Mouse (Mus musculus) midbrain, embryonic 15.5 days (tissue): ENCODE data around the gene Fbxw7. TPM values are rescaled to one million over a fixed set of nuclear protein-coding genes. Genes with fewer than 3 reads are reported as not detected.

Source experiments
- ATAC-seq: fragments of 200-750 bp; cut with Nextera tagmentation; replicated peaks from 2 replicates; pipeline ENCODE4 v1.8.0; 2017; ENCODE audit warnings: moderate TSS enrichment
- H3K27ac ChIP-seq: fragments of 300-500 bp; sonication (generic); 2 replicates; pipeline ENCODE4 v1.5.1; 2015; ENCODE audit warnings: mild to moderate bottlenecking, inconsistent platforms
- H3K27me3 ChIP-seq: fragments of 300-500 bp; sonication (generic); replicated peaks from 2 replicates; pipeline ENCODE4 v1.6.1; 2015; ENCODE audit warnings: inconsistent platforms
- H3K36me3 ChIP-seq: fragments of 300-500 bp; sonication (generic); replicated peaks from 2 replicates; pipeline ENCODE4 v1.6.1; 2015; ENCODE audit warnings: inconsistent platforms
- H3K4me1 ChIP-seq: fragments of 300-500 bp; sonication (generic); 2 replicates; pipeline ENCODE4 v1.6.1; 2015; ENCODE audit warnings: inconsistent platforms
- H3K4me2 ChIP-seq: fragments of 300-500 bp; sonication (generic); 2 replicates; pipeline ENCODE4 v1.6.1; 2015; ENCODE audit warnings: inconsistent platforms, mild to moderate bottlenecking, moderate library complexity
- H3K4me3 ChIP-seq: fragments of 300-500 bp; sonication (generic); 2 replicates; pipeline ENCODE4 v1.5.1; 2015; ENCODE audit warnings: mild to moderate bottlenecking, inconsistent platforms
- H3K9ac ChIP-seq: fragments of 300-500 bp; sonication (generic); 2 replicates; pipeline ENCODE4 v1.6.1; 2015; ENCODE audit warnings: mild to moderate bottlenecking, inconsistent platforms
- H3K9me3 ChIP-seq: fragments of 300-500 bp; sonication (generic); 2 replicates; pipeline ENCODE4 v1.6.1; 2016; ENCODE audit warnings: inconsistent platforms
- WGBS: fragments of 180-500 bp; shearing (Covaris S2); methylation state at CpG from one replicate; pipeline ENCODE4 v1.1.7; 2015; ENCODE audit warnings: mixed read lengths; 5-methylcytosine and 5-hydroxymethylcytosine counted together
- polyA plus RNA-seq: library from polyadenylated mRNA; unstranded; fragments of >200 nt; fragmentation: Nextera tagmentation; extraction: Ambion mirVana; gene quantifications from 2 replicates; pipeline ENCODE4 v1.2.1, GENCODE M21; 2015

Gene Fbxw7
- polyA plus RNA-seq, 1 experiment from 2014 or later, result 28.1 TPM

GRCm38 (mm10) chr3:84865684-84866083, 50.6 kb downstream of the Fbxw7 start:
- Histone ChIP-seq H3K36me3 (no peaks in the 10 kb centered on the region), H3K4me2 (no peak overlapping the region), H3K27me3 (no peaks in the 10 kb centered on the region), H3K9me3 (no peaks in the 10 kb centered on the region), H3K27ac (no peak overlapping the region), H3K9ac (no peak overlapping the region), H3K4me1 (no peaks in the 10 kb centered on the region), H3K4me3 (no peak overlapping the region)
- 70% methylated on average over 3 of the region's 3 CpGs for WGBS
- ATAC-seq, result no peak

DNA sequence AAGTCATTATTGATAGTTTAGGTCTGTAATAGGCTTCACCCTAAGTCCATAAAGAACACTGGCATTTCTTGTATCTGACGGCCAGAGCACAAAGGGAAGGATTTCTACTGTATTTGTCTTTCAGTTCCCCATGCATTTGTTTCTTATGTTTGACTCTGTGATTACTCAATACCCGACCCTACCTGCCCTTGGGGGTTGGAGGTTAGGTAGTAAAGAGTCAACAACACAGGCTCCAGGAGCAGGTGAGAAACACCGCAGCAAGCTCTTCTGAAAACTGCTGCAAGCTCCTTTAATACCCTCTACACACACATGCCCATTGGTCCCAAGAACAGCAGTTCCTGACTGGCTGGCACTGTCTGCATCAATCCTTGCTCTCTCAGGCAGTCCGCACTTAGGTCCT, 51.8 kb downstream of the Fbxw7 start:
- H3K27ac ChIP-seq, result no peak overlapping the region
- ATAC-seq, result no peak
- H3K4me3 ChIP-seq, result no peak overlapping the region
- WGBS, result 80% methylated on average over 4 of the region's 4 CpGs
- H3K9ac ChIP-seq, result no peak overlapping the region
- H3K4me2 ChIP-seq, result no peak overlapping the region
- no peaks in the 10 kb centered on the region for H3K27me3 ChIP-seq
- no peaks in the 10 kb centered on the region for H3K36me3 ChIP-seq
- H3K9me3 ChIP-seq, result no peaks in the 10 kb centered on the region
- no peaks in the 10 kb centered on the region for H3K4me1 ChIP-seq

DNA sequence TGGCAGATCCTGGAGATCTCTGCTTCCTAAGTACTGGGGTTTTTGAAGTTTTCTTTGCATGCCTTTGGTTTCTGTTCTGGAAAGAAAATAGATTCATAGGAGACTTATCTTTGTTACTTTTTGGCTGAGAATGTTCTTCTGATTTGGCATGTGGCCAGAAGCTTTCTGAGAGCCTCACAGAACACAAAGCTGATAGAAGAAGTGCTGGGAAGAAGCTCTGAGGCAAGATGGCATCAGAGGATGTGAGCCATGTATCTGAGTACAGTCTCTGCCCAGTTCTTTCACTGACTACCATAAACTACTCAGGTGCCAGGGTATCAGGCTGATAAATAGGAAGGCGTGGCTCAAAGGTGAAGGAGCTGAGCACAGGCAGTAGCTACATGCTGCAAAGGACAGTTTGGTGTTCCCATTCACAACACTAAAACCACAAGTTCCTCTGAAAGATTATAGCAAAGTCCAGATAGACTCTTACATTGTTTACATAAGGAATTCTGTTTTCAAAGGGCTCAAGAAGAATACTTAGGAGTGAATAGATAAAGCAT, 52.4 kb downstream of the Fbxw7 start:
- no peak overlapping the region for H3K4me3 ChIP-seq
- 92% methylated on average over 1 of the region's 1 CpGs for WGBS
- H3K36me3 ChIP-seq, result no peaks in the 10 kb centered on the region
- no peak for ATAC-seq
- H3K9me3 ChIP-seq, result no peaks in the 10 kb centered on the region
- H3K27ac ChIP-seq, result no peak overlapping the region
- no peaks in the 10 kb centered on the region for H3K27me3 ChIP-seq
- H3K9ac ChIP-seq, result no peak overlapping the region
- H3K4me2 ChIP-seq, result no peak overlapping the region
- H3K4me1 ChIP-seq, result no peaks in the 10 kb centered on the region

DNA sequence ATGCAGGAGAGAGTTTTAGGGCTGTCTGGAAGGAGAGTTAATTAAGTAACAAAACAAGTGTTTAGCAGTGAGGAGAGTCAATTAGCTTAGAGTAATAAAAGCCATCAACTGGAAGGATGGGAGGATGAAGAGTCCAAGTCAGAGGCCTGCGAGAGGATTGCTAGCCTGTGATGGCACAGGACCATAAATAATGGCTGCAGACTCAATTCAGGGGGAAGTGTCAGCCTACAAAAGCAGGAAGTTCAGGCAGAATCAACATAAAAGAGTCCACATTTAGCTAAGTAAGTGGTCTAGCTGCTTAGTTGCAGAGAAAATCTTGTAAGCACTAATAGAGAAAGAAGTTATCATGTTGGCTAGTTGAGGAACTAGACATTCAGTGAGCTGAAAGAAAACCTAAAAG, 52.9 kb downstream of the Fbxw7 start:
- Histone ChIP-seq H3K4me2 (no peak overlapping the region), H3K9ac (no peak overlapping the region), H3K27me3 (no peaks in the 10 kb centered on the region), H3K27ac (no peak overlapping the region), H3K4me3 (no peak overlapping the region), H3K36me3 (no peaks in the 10 kb centered on the region), H3K4me1 (no peaks in the 10 kb centered on the region), H3K9me3 (no peaks in the 10 kb centered on the region)
- 66% methylated on average over 1 of the region's 1 CpGs for WGBS
- no peak for ATAC-seq

- Histone ChIP-seq H3K4me2 (no peak overlapping the region), H3K27ac (no peak overlapping the region), H3K36me3 (no peaks in the 10 kb centered on the region), H3K9me3 (no peaks in the 10 kb centered on the region), H3K27me3 (no peaks in the 10 kb centered on the region), H3K4me1 (no peaks in the 10 kb centered on the region), H3K4me3 (no peak overlapping the region), H3K9ac (no peak overlapping the region)
- no peak for ATAC-seq
Measured at GRCm38 (mm10) chr3:84870126-84870525, 55.1 kb downstream of the Fbxw7 start.

- 77% methylated on average over 9 of the region's 9 CpGs for WGBS
- no peak overlapping the region for H3K9ac ChIP-seq
- ATAC-seq, result no peak
- no peaks in the 10 kb centered on the region for H3K9me3 ChIP-seq
- H3K27me3 ChIP-seq, result no peaks in the 10 kb centered on the region
- no peak overlapping the region for H3K4me2 ChIP-seq
- H3K4me3 ChIP-seq, result no peak overlapping the region
- H3K36me3 ChIP-seq, result no peaks in the 10 kb centered on the region
- no peak overlapping the region for H3K27ac ChIP-seq
- no peaks in the 10 kb centered on the region for H3K4me1 ChIP-seq
Measured at GRCm38 (mm10) chr3:84875306-84875705, 60.2 kb downstream of the Fbxw7 start.

DNA sequence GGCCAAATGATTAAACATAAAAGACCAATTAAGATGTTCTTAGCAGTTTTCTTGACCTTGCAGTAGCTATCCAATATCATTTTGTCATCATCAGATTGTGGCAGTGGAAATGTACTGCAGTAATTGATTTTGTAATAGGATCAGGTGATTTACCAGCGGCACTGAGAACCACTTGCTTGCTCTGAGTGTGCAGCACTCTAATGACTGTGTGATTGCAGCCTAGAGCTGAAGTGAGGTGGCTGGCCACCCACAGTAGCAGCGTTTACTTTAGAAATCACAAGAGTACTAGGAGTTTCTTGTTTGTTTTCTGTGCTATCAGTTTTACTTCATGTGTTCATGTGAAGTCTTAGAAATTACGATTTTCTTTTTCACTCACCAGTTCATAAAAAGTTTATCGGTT, 61.1 kb downstream of the Fbxw7 start:
- no peaks in the 10 kb centered on the region for H3K4me1 ChIP-seq
- no peaks in the 10 kb centered on the region for H3K9me3 ChIP-seq
- H3K4me2 ChIP-seq, result no peak overlapping the region
- 78% methylated on average over 4 of the region's 4 CpGs for WGBS
- no peak for ATAC-seq
- H3K27me3 ChIP-seq, result no peaks in the 10 kb centered on the region
- H3K9ac ChIP-seq, result no peak overlapping the region
- no peak overlapping the region for H3K4me3 ChIP-seq
- no peak overlapping the region for H3K27ac ChIP-seq
- no peaks in the 10 kb centered on the region for H3K36me3 ChIP-seq

GRCm38 (mm10) chr3:84883817-84884483, 68.9 kb downstream of the Fbxw7 start:
- Histone ChIP-seq H3K36me3 (no peaks in the 10 kb centered on the region), H3K4me1 (no peaks in the 10 kb centered on the region), H3K4me3 (no peak overlapping the region), H3K4me2 (no peak overlapping the region), H3K27me3 (no peaks in the 10 kb centered on the region), H3K9ac (no peak overlapping the region), H3K9me3 (no peaks in the 10 kb centered on the region), H3K27ac (no peak overlapping the region)
- 59% methylated on average over 11 of the region's 11 CpGs for WGBS
- ATAC-seq, result no peak

GRCm38 (mm10) chr3:84889648-84890047, 74.6 kb downstream of the Fbxw7 start:
- WGBS, result 76% methylated on average over 1 of the region's 1 CpGs
- no peak overlapping the region for H3K27ac ChIP-seq
- H3K4me2 ChIP-seq, result no peak overlapping the region
- no peaks in the 10 kb centered on the region for H3K9me3 ChIP-seq
- H3K4me1 ChIP-seq, result no peaks in the 10 kb centered on the region
- no peak for ATAC-seq
- no peak overlapping the region for H3K4me3 ChIP-seq
- H3K36me3 ChIP-seq, result no peaks in the 10 kb centered on the region
- H3K27me3 ChIP-seq, result no peaks in the 10 kb centered on the region
- no peak overlapping the region for H3K9ac ChIP-seq

DNA sequence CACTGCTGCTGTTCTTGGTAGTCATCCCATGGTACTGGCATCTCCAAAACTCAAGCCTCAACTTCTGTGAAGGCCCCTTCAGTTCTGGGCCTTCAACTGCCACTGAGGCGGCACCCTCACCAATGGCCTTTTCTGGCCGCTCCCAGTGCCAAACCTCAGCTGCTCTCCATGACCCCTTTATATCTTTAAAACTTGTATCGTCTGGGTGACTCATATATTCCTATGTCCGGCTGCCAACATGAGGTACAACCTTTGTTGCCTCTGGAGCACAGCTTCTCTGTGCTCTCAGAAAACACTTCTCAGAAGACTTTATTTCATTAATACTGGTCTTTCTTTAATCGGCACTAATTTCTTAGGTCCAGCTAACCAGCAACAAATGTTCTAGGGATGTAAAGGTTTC, 75.9 kb downstream of the Fbxw7 start:
- H3K9ac ChIP-seq, result no peak overlapping the region
- H3K4me2 ChIP-seq, result no peak overlapping the region
- H3K4me1 ChIP-seq, result no peaks in the 10 kb centered on the region
- H3K27ac ChIP-seq, result no peak overlapping the region
- no peak for ATAC-seq
- H3K27me3 ChIP-seq, result no peaks in the 10 kb centered on the region
- no peaks in the 10 kb centered on the region for H3K9me3 ChIP-seq
- no peak overlapping the region for H3K4me3 ChIP-seq
- H3K36me3 ChIP-seq, result no peaks in the 10 kb centered on the region
- WGBS, result 97% methylated on average over 5 of the region's 5 CpGs

DNA sequence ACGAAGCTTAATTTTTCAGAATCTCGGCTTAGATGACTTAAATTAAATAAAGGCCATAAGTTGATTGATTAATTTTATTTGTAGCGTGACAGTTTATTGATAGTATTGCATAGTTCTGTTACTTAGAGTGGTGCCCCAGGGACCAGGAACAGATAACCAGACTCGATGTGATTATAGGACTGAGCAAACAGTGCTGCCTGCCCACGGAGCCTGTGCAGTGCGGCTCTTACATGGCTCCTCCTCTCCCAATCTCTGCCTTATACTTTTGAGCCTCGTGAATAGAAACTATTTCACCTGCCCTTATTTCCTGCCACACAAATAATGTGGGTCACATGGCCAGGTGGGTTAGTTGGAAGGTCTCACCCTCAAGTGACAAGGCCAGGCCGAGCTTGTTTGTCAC, 82.9 kb downstream of the Fbxw7 start:
- ATAC-seq, result no peak
- 89% methylated on average over 8 of the region's 8 CpGs for WGBS
- no peaks in the 10 kb centered on the region for H3K9me3 ChIP-seq

GRCm38 (mm10) chr3:84906528-84906927, 91.5 kb downstream of the Fbxw7 start:
- WGBS, result 28% methylated on average over 1 of the region's 1 CpGs
- Histone ChIP-seq H3K4me2 (no peak overlapping the region), H3K9ac (no peak overlapping the region), H3K27ac (no peak overlapping the region), H3K27me3 (no peaks in the 10 kb centered on the region), H3K4me3 (no peak overlapping the region), H3K9me3 (no peaks in the 10 kb centered on the region), H3K36me3 (no peaks in the 10 kb centered on the region), H3K4me1 (no peaks in the 10 kb centered on the region)
- ATAC-seq, result no peak

More for the DNA sequence above, 82.9 kb downstream of the Fbxw7 start:
- Histone ChIP-seq H3K27ac (no peak overlapping the region), H3K4me2 (no peak overlapping the region), H3K4me1 (no peaks in the 10 kb centered on the region), H3K4me3 (no peak overlapping the region), H3K9ac (no peak overlapping the region), H3K36me3 (no peaks in the 10 kb centered on the region), H3K27me3 (no peaks in the 10 kb centered on the region)

GRCm38 (mm10) chr3:84914284-84914683, 99.2 kb downstream of the Fbxw7 start:
- 53% methylated on average over 1 of the region's 1 CpGs for WGBS
- Histone ChIP-seq H3K9me3 (no peaks in the 10 kb centered on the region), H3K27me3 (no peaks in the 10 kb centered on the region), H3K36me3 (no peaks in the 10 kb centered on the region), H3K4me3 (no peak overlapping the region), H3K4me1 (no peaks in the 10 kb centered on the region), H3K4me2 (no peak overlapping the region), H3K9ac (no peak overlapping the region), H3K27ac (no peak overlapping the region)
- ATAC-seq, result no peak
